Mouse (Mus musculus) ES-E14 (cell line): ENCODE data around the gene Cacfd1. TPM values are rescaled to one million over a fixed set of nuclear protein-coding genes. Genes with fewer than 3 reads are reported as not detected.

Experiments
- DNase-seq: peaks from one replicate; pipeline ENCODE4 v3.0.0-alpha.2; 2013; ENCODE audit warnings: low read depth, low spot score
- H3K27ac ChIP-seq: 2 replicates; pipeline ENCODE4 v1.5.1; 2012; ENCODE audit warnings: low read depth, mild to moderate bottlenecking, low read length, moderate library complexity, mixed read lengths; ENCODE audit not compliant: poor library complexity, insufficient read depth, severe bottlenecking
- H3K36me3 ChIP-seq: 2 replicates; pipeline ENCODE4 v1.6.1; 2012; ENCODE audit warnings: mild to moderate bottlenecking, low read length, moderate library complexity, mixed read lengths; ENCODE audit not compliant: control insufficient read depth, poor library complexity, insufficient read depth, severe bottlenecking
- H3K4me1 ChIP-seq, 2 experiments: fragments of 150-350 bp in 1 of 2; sonication (generic) in 1 of 2; 2 replicates each; pipeline ENCODE4 v1.6.1; 2012; ENCODE audit warnings: low read length in 2 of 2, mild to moderate bottlenecking in 1 of 2, mixed read lengths in 1 of 2; ENCODE audit not compliant: control insufficient read depth in 2 of 2, insufficient read depth in 2 of 2, poor library complexity in 1 of 2
- H3K4me3 ChIP-seq, 2 experiments: fragments of 150-350 bp in 1 of 2; sonication (generic) in 1 of 2; 2 replicates each; pipeline ENCODE4 v1.5.1; 2012; ENCODE audit warnings: low read length in 2 of 2, low read depth in 1 of 2, mild to moderate bottlenecking in 1 of 2, mixed read lengths in 1 of 2; ENCODE audit not compliant: insufficient read depth in 1 of 2, poor library complexity in 1 of 2, severe bottlenecking in 1 of 2
- H3K9ac ChIP-seq: 2 replicates; pipeline ENCODE4 v1.6.1; 2012; ENCODE audit warnings: low read depth, mild to moderate bottlenecking, low read length, mixed read lengths; ENCODE audit not compliant: poor library complexity, insufficient read depth, severe bottlenecking
- H3K9me3 ChIP-seq: fragments of 150-350 bp; sonication (generic); 2 replicates; pipeline ENCODE4 v1.6.1; 2012; ENCODE audit warnings: low read depth, mild to moderate bottlenecking, low read length; ENCODE audit not compliant: control insufficient read depth, insufficient read depth
- CHD2 ChIP-seq: IDR thresholded peaks from 2 replicates; pipeline ENCODE4 v1.6.1; 2014; ENCODE audit warnings: mild to moderate bottlenecking, low read depth, low read length, inconsistent platforms
- HCFC1 ChIP-seq: IDR thresholded peaks from 2 replicates; pipeline ENCODE4 v1.6.1; 2012; ENCODE audit warnings: low read length, inconsistent platforms, borderline replicate concordance; ENCODE audit not compliant: insufficient read depth
- MAFK ChIP-seq: IDR thresholded peaks from 2 replicates; pipeline ENCODE4 v1.6.1; 2014; ENCODE audit warnings: mild to moderate bottlenecking, low read depth, low read length, inconsistent platforms; ENCODE audit not compliant: insufficient read depth
- ZC3H11A ChIP-seq: IDR thresholded peaks from 2 replicates; pipeline ENCODE4 v1.6.1; 2012; ENCODE audit warnings: low read depth, mild to moderate bottlenecking, inconsistent platforms, low read length, borderline replicate concordance
- ZNF384 ChIP-seq: IDR thresholded peaks from 2 replicates; pipeline ENCODE4 v1.6.1; 2012; ENCODE audit warnings: low read depth, low read length, inconsistent platforms
- in situ Hi-C, 2 experiments: fragments of 600-800 bp; cut with MboI; formaldehyde crosslinking; loops; one replicate each; pipeline ENCODE4 v1.15.1; 2025; ENCODE audit warnings: low sequenced_read_pairs in 2 of 2, inconsistent platforms in 1 of 2; ENCODE audit not compliant: unreplicated experiment in 2 of 2
- total RNA-seq: library from RNA; depleted of rRNA; stranded (reverse); fragments of 300-350 nt; gene quantifications from 2 replicates; pipeline ENCODE4 v1.2.3, GENCODE M21; 2012; rRNA removed

The Cacfd1 gene
- total RNA-seq, 1 experiment: 11.6 TPM

GRCm38 (mm10) chr2:27067996-27068395, 58.3 kb downstream of the Cacfd1 start:
- no peak overlapping the region for H3K27ac ChIP-seq
- H3K4me1 ChIP-seq: no peaks in the 10 kb centered on the region
- in situ Hi-C loops: no loop called here
- TF ChIP-seq CHD2 (no peak), ZNF384 (no peak), MAFK (no peak), HCFC1 (no peak), ZC3H11A (no peak)
- no peaks in the 10 kb centered on the region for H3K36me3 ChIP-seq
- no peak for DNase-seq
- no peak overlapping the region for H3K4me3 ChIP-seq
- H3K9me3 ChIP-seq: no peaks in the 10 kb centered on the region
- H3K9ac ChIP-seq: no peak overlapping the region

- in situ Hi-C loops: no loop called here
- Histone ChIP-seq H3K9me3 (no peaks in the 10 kb centered on the region), H3K9ac (no peak overlapping the region), H3K4me1 (no peaks in the 10 kb centered on the region), H3K4me3 (no peak overlapping the region), H3K36me3 (no peaks in the 10 kb centered on the region), H3K27ac (no peak overlapping the region)
- TF ChIP-seq ZC3H11A: no peak
- TF ChIP-seq MAFK: no peak
- TF ChIP-seq ZNF384: no peak
- TF ChIP-seq HCFC1: no peak
- TF ChIP-seq CHD2: no peak
- DNase-seq: no peak
These were observed 59.9 kb downstream of the Cacfd1 start for GRCm38 (mm10) chr2:27069646-27070045.

- Histone ChIP-seq H3K9ac (no peak overlapping the region), H3K27ac (no peak overlapping the region), H3K9me3 (no peaks in the 10 kb centered on the region), H3K4me3 (no peak overlapping the region), H3K36me3 (no peaks in the 10 kb centered on the region), H3K4me1 (no peaks in the 10 kb centered on the region)
- DNase-seq: no peak
- in situ Hi-C loops: no loop called here
- TF ChIP-seq ZC3H11A (no peak), ZNF384 (no peak), HCFC1 (no peak), MAFK (no peak), CHD2 (no peak)
These were observed 60.6 kb downstream of the Cacfd1 start for GRCm38 (mm10) chr2:27070247-27070813.

Other genes with a start within 250 kb of the Cacfd1 start
- 1.8 and 2.1 TPM in 2 replicates for gene Abo, start 144.9 kb upstream of the Cacfd1 start, total RNA-seq
- gene Surf6, start 107.0 kb upstream of the Cacfd1 start, total RNA-seq: 42.4 and 44.9 TPM in 2 replicates
- 31.5 and 38.8 TPM in 2 replicates for gene Med22, start 99.2 kb upstream of the Cacfd1 start, total RNA-seq
- gene Rpl7a, start 99.2 kb upstream of the Cacfd1 start, total RNA-seq: 2,695 and 3,070 TPM in 2 replicates
- gene Surf2, start 93.6 kb upstream of the Cacfd1 start, total RNA-seq: 32.3 and 35.8 TPM in 2 replicates
- gene Surf1, start 93.4 kb upstream of the Cacfd1 start, total RNA-seq: 50.7 and 53.3 TPM in 2 replicates
- 234 and 285 TPM in 2 replicates for gene Surf4, start 76.0 kb upstream of the Cacfd1 start, total RNA-seq
- not detected in 2 replicates for gene Stkld1, start 75.9 kb upstream of the Cacfd1 start, total RNA-seq
- gene Rexo4, start 45.5 kb upstream of the Cacfd1 start, total RNA-seq: 56.7 and 57.6 TPM in 2 replicates
- 0.05 TPM in 1 of 2 replicates, not detected in the other for gene Adamts13, start 36.5 kb upstream of the Cacfd1 start, total RNA-seq
- gene Slc2a6, start 18.1 kb downstream of the Cacfd1 start, total RNA-seq: 1.2 and 2.4 TPM in 2 replicates
- gene Mymk, start 62.3 kb downstream of the Cacfd1 start, total RNA-seq: not detected in 2 replicates
- gene Adamtsl2, start 69.5 kb downstream of the Cacfd1 start, total RNA-seq: 0.36 TPM in 1 of 2 replicates, not detected in the other
- 0.42 TPM in 1 of 2 replicates, not detected in the other for gene Fam163b, start 132.6 kb downstream of the Cacfd1 start, total RNA-seq
- gene Dbh, start 155.3 kb downstream of the Cacfd1 start, total RNA-seq: not detected in 2 replicates
- gene Sardh, start 238.4 kb downstream of the Cacfd1 start, total RNA-seq: 0.69 and 0.89 TPM in 2 replicates